Mouse (Mus musculus): ENCODE results near the gene Fgf5. TPM values are rescaled to one million over a fixed set of nuclear protein-coding genes. Genes with fewer than 3 reads are reported as not detected.
A peak's percentile ranks its signal among the peaks of the same experiment; 100 is the strongest.

Gene Fgf5
- total RNA-seq (2017), result not detected in 2 replicates

- ATAC-seq (replicated peaks in 1 of 2; ENCODE audit: insufficient read depth in 1 of 2, low FRiP score in 2 of 2, low TSS enrichment in 1 of 2, low read depth in 1 of 2, poor library complexity in 2 of 2, severe bottlenecking in 2 of 2), result peak; percentile 39 to 40; a peak in 3 of 4 replicates
These were observed at the start of gene Fgf5 for GRCm38 (mm10) chr5:98253838-98254821. Gene Fgf5 (plus strand): TSS chr5:98254184.

- no peak for ATAC-seq (replicated peaks in 1 of 2; ENCODE audit: insufficient read depth in 1 of 2, low FRiP score in 2 of 2, low TSS enrichment in 1 of 2, low read depth in 1 of 2, poor library complexity in 2 of 2, severe bottlenecking in 2 of 2)
These were observed 41.5 kb upstream of the Fgf5 start for GRCm38 (mm10) chr5:98212501-98212900.

GRCm38 (mm10) chr5:98221956-98222355, 32.0 kb upstream of the Fgf5 start:
- no peak for ATAC-seq (replicated peaks in 1 of 2; ENCODE audit: insufficient read depth in 1 of 2, low FRiP score in 2 of 2, low TSS enrichment in 1 of 2, low read depth in 1 of 2, poor library complexity in 2 of 2, severe bottlenecking in 2 of 2)

- ATAC-seq (replicated peaks in 1 of 2; ENCODE audit: insufficient read depth in 1 of 2, low FRiP score in 2 of 2, low TSS enrichment in 1 of 2, low read depth in 1 of 2, poor library complexity in 2 of 2, severe bottlenecking in 2 of 2), result no peak
These were observed 27.3 kb upstream of the Fgf5 start for GRCm38 (mm10) chr5:98226710-98227109.

DNA sequence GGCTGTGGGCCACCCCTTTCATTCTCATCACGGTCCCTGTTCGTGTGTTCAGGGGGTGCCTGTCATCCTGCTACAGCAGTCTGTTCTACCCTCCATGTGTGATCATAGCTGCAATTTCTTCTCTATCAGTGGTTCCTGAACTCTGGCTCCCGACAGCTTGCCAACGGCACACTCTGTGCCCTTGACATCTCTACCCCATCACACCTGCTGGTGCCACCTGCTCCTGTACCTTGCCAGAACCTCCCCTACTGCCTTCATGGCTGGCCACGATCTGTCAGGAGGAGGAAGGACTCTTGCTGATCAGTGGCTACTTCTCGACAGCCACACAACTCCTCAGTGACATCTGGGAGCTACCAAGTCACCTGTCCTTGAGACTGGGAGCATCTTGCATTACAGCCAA, 24.5 kb upstream of the Fgf5 start:
- no peak for ATAC-seq (replicated peaks in 1 of 2; ENCODE audit: insufficient read depth in 1 of 2, low FRiP score in 2 of 2, low TSS enrichment in 1 of 2, low read depth in 1 of 2, poor library complexity in 2 of 2, severe bottlenecking in 2 of 2)

- no peak for ATAC-seq (replicated peaks in 1 of 2; ENCODE audit: insufficient read depth in 1 of 2, low FRiP score in 2 of 2, low TSS enrichment in 1 of 2, low read depth in 1 of 2, poor library complexity in 2 of 2, severe bottlenecking in 2 of 2)
These were observed 15.5 kb upstream of the Fgf5 start for GRCm38 (mm10) chr5:98238466-98238865.

DNA sequence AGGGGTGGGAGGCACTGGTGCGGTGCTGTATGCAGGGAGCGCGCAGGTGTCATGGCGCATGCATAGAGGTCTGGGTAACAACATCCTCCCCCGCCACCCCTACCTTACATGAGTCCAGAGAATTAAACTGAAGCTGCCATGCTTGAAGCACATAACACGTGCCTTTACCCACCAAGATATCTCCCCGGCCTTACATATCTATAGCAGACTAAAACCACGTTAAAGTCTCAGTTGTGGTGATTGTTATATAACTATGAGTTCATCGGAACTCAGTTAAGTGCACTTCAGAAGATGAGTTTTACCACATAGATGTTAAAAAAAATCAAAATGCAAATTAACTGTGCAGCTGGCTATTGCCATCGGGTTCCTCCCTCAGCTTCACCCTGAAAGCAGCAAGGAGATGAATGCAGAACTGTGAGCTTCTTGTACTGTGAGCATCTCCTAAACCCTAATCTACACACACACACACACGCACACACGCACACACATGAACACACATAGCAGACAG, 12.6 kb upstream of the Fgf5 start:
- no peak for ATAC-seq (replicated peaks in 1 of 2; ENCODE audit: insufficient read depth in 1 of 2, low FRiP score in 2 of 2, low TSS enrichment in 1 of 2, low read depth in 1 of 2, poor library complexity in 2 of 2, severe bottlenecking in 2 of 2)

- no peak for ATAC-seq (replicated peaks in 1 of 2; ENCODE audit: insufficient read depth in 1 of 2, low FRiP score in 2 of 2, low TSS enrichment in 1 of 2, low read depth in 1 of 2, poor library complexity in 2 of 2, severe bottlenecking in 2 of 2)
These were observed 8.7 kb upstream of the Fgf5 start for GRCm38 (mm10) chr5:98245303-98245702.

- no peak for ATAC-seq (replicated peaks in 1 of 2; ENCODE audit: insufficient read depth in 1 of 2, low FRiP score in 2 of 2, low TSS enrichment in 1 of 2, low read depth in 1 of 2, poor library complexity in 2 of 2, severe bottlenecking in 2 of 2)
These were observed 8.0 kb upstream of the Fgf5 start for GRCm38 (mm10) chr5:98245976-98246375.

GRCm38 (mm10) chr5:98246826-98247225, 7.2 kb upstream of the Fgf5 start:
- no peak for ATAC-seq (replicated peaks in 1 of 2; ENCODE audit: insufficient read depth in 1 of 2, low FRiP score in 2 of 2, low TSS enrichment in 1 of 2, low read depth in 1 of 2, poor library complexity in 2 of 2, severe bottlenecking in 2 of 2)

DNA sequence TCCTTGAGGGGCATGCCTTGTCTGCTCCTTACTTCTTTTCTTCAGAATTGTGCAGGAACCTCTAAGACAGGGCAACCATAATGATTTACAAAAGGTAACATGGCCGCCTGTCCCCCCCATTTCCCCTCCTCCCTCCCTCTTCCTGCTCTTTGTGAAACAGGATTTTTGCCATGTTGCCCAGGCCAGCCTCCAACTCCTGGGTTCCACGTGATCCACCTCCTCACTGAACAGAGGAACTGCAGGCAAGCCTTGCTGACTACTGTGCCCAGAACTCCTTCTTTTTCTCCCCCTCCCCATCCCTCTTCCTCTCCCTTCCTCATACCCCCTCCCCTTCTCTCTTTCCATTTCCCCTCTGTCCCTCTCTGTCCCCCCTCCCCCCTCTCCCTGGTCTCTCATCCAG, 6.5 kb upstream of the Fgf5 start:
- ATAC-seq (replicated peaks in 1 of 2; ENCODE audit: insufficient read depth in 1 of 2, low FRiP score in 2 of 2, low TSS enrichment in 1 of 2, low read depth in 1 of 2, poor library complexity in 2 of 2, severe bottlenecking in 2 of 2), result no peak

DNA sequence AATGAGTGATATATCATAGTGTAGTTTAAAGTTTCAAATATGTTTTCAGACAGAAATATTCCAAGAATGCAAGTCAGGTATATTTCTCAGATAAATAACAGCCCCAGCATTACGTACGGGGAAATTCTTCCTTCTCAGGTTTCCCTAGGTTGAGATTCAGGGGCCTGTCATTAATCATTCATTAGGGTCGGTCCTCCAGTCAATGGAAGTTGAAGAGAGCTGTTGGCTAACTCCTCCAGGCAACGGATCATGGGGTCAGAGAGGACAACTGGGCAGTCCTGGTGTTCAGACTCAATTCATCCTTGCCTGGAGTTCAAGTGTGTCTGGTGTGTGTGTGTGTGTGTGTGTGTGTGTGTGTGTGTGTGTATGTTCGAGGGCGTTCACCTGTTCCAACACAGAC, 837 bp upstream of the Fgf5 start:
- ATAC-seq (replicated peaks in 1 of 2; ENCODE audit: insufficient read depth in 1 of 2, low FRiP score in 2 of 2, low TSS enrichment in 1 of 2, low read depth in 1 of 2, poor library complexity in 2 of 2, severe bottlenecking in 2 of 2), result no peak

- no peak for ATAC-seq (replicated peaks in 1 of 2; ENCODE audit: insufficient read depth in 1 of 2, low FRiP score in 2 of 2, low TSS enrichment in 1 of 2, low read depth in 1 of 2, poor library complexity in 2 of 2, severe bottlenecking in 2 of 2)
These were observed 1.2 kb downstream of the Fgf5 start for GRCm38 (mm10) chr5:98255176-98255575.

GRCm38 (mm10) chr5:98255760-98256490, 1.9 kb downstream of the Fgf5 start:
- ATAC-seq (replicated peaks in 1 of 2; ENCODE audit: insufficient read depth in 1 of 2, low FRiP score in 2 of 2, low TSS enrichment in 1 of 2, low read depth in 1 of 2, poor library complexity in 2 of 2, severe bottlenecking in 2 of 2), result no peak

DNA sequence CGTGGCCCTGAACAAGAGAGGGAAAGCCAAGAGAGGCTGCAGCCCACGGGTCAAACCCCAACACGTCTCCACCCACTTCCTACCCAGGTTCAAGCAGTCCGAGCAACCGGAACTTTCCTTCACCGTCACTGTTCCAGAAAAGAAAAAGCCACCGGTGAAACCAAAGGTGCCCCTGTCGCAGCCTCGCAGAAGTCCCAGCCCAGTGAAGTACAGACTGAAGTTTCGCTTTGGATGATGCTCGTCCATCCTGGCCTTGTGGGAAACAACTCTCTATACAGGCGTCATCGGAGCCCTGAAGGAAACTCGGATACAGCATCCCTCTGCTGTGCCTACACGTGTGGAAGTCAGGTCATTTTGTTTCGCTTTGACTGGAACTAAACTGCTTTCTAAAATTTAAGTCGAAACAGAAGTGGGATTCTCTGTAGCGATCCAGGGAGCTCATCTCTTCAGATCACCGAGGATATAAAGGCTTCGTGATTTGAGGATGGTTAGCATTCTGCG, 21.4 kb downstream of the Fgf5 start:
- ATAC-seq (replicated peaks in 1 of 2; ENCODE audit: insufficient read depth in 1 of 2, low FRiP score in 2 of 2, low TSS enrichment in 1 of 2, low read depth in 1 of 2, poor library complexity in 2 of 2, severe bottlenecking in 2 of 2), result no peak

- no peak for ATAC-seq (replicated peaks in 1 of 2; ENCODE audit: insufficient read depth in 1 of 2, low FRiP score in 2 of 2, low TSS enrichment in 1 of 2, low read depth in 1 of 2, poor library complexity in 2 of 2, severe bottlenecking in 2 of 2)
These were observed 28.0 kb downstream of the Fgf5 start for GRCm38 (mm10) chr5:98281993-98282392.

- ATAC-seq (replicated peaks in 1 of 2; ENCODE audit: insufficient read depth in 1 of 2, low FRiP score in 2 of 2, low TSS enrichment in 1 of 2, low read depth in 1 of 2, poor library complexity in 2 of 2, severe bottlenecking in 2 of 2), result no peak
These were observed 29.9 kb downstream of the Fgf5 start for GRCm38 (mm10) chr5:98283696-98284478.
